Mouse (Mus musculus) lung, postnatal 0 days (tissue): ENCODE data around the gene Tox4.

Source experiments
- CTCF ChIP-seq: IDR thresholded peaks from 2 replicates; pipeline ENCODE4 v1.5.1; 2016; ENCODE audit warnings: antibody characterized with exemption, mild to moderate bottlenecking
- EP300 ChIP-seq: IDR thresholded peaks from 2 replicates; pipeline ENCODE4 v1.6.1; 2016; ENCODE audit warnings: antibody characterized with exemption, mild to moderate bottlenecking, control low read depth

- no peak for TF ChIP-seq EP300
- no peak for TF ChIP-seq CTCF
Measured at GRCm38 (mm10) chr14:52277210-52277609, 1.7 kb upstream of the Tox4 start.
